Mouse (Mus musculus) skeletal muscle tissue, adult 2 months (tissue): ENCODE measurements around the gene Arhgef15.
"Not testable (repeated sequence)": the region's sequence is repeated elsewhere in the genome, so short reads cannot be mapped to it uniquely, and the experiment has no call there.

Experiments
- DNase-seq: peaks from one replicate; pipeline ENCODE4 v3.0.0-alpha.2; 2012; ENCODE audit warnings: low read depth, low spot score

Arhgef15 gene

DNA sequence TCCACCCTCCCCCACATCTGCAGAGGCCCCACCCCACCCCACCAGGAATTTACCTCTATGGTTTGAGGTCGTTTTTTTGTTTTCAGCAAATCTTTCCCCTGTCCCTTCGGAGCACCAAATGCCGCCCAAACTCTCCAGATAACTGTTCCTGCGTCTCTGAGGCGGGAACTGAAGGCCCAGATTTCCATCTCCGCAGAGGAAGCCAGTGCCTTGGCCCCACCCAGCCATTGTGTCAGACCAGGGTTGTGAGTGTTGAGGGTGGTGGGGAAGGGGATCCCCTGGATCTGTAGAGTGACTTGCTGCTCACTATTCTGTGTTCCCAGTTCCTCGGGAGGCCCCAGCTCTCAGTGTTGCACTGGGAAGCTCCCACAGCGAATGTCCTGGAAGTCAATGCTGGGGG is at the start of gene Arhgef15:
Gene Arhgef15, minus strand, starts transcription at position 173 of the 400 bp plus-strand sequence.
- no peak for DNase-seq

- not testable (repeated sequence) for DNase-seq
These were observed 49.3 kb upstream of the Arhgef15 start for GRCm38 (mm10) chr11:69006575-69006974.

- DNase-seq: no peak
These were observed 47.9 kb upstream of the Arhgef15 start for GRCm38 (mm10) chr11:69005193-69005592.

DNA sequence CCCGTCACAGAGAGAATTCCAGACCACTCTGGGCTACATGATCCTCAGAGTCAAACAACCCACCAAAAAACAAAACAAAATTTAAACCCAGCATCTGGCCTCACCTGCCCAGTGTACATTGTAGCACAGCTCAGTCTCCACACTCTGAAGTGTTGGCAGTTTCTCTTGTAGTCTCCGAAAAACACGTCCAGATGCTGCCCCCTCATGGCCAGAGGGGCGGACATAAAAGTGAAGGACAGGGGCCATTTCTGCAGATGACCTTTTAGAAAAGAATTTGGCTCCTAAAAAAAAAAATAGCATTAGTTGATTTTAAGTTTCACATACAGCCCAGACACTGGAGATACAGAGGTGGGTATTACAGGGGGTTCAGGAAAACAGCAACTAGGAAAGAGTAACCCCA is 46.3 kb upstream of the Arhgef15 start:
- no peak for DNase-seq

- DNase-seq: not testable (repeated sequence)
These were observed 45.5 kb upstream of the Arhgef15 start for GRCm38 (mm10) chr11:69002782-69003181.

DNA sequence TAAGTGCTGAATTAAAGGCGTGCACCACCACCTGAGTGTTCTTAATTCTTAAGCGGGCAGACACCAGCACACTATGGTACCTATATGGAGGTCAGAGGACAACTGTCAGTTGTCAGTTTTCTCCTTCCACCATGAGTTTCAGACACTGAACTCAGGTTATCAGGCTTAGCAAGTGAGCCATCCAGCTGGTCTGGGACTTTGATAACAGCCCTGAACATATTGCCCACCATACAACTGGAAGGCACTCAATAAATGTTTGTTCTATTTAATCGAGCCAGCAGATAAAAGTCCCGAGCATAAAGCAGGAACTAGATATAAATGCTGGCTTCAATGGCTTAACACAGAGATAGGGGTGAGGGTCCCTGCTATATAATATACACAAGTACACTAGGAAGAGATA is 39.8 kb upstream of the Arhgef15 start:
- DNase-seq: no peak

DNA sequence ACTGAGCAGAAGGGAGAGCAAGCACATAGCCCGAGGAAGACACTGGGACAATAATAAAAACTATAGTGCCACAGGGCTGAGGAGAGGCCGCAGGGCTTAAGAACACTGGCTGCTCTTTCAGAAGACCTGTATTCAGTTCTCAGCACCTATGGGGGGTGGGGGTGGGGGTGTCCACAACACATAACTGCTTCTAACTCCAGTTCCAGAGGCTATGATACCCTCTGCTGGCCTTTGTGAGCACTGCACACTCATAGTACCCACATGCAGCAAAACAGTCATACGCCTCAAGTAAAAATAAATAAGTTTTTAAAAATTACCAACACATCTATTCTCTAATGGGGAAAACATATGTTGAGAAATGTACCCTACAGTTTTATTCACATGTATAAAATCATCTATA is 37.1 kb upstream of the Arhgef15 start:
- no peak for DNase-seq

DNA sequence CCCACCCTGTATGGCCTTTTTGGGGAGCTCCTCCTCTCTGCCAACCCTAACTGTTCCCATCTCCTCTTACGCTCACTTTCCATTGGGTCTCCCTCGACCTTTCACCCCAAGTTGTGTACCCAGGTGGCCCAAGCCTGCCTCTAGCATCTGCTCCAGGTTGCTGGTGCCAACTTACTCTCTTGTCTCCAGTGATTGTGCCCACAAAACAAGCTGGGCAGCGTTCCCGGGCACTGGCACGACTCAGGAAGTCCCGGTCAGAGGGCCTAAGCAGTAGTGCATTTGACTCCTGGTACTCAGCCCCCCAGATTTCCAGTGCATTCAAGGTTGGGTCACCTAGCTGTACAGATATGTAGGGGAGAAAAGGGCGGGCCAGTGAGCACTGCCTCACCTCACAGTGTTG is 35.8 kb upstream of the Arhgef15 start:
- DNase-seq: no peak

GRCm38 (mm10) chr11:68988341-68988740 is 31.1 kb upstream of the Arhgef15 start:
- DNase-seq: peak; percentile 68

- DNase-seq: no peak
These were observed 30.1 kb upstream of the Arhgef15 start for GRCm38 (mm10) chr11:68987365-68987882.

DNA sequence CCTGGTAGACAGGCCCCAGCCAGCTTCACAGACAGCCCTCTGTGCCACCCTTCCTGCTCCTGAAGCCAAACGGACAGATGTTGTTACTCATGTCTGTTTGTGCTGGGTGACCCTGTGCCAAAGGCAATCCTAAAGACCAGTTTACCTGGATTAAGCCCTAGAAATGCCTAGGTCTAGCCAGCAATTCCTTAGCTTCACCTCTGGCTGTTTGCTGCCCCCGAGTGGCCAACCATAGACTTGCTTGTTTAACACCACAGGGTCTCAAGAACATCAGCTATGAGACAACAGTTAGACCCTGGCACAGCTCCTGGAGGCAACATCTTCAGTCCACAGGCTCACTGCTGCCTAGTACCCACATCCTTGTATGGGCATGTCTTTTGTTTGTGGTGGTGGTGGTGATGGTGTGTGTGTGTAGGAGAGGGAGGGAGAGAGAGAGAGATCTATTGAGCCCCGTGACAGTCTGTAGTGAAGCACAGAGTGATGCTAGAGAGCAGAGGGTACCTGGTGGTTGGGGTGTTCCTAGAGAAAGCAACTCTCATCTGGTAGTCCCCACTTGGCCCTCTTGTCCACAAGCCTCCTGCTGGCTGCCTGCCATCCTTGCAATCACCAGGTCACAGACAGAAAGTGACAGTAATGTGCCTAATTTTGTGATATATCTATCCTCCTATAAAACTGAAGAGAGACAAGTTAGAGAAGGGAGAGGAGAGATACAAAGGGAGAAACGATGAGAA is 25.5 kb upstream of the Arhgef15 start:
- DNase-seq: peak; percentile 41

GRCm38 (mm10) chr11:68980919-68981318 is 23.6 kb upstream of the Arhgef15 start:
- DNase-seq: no peak

DNA sequence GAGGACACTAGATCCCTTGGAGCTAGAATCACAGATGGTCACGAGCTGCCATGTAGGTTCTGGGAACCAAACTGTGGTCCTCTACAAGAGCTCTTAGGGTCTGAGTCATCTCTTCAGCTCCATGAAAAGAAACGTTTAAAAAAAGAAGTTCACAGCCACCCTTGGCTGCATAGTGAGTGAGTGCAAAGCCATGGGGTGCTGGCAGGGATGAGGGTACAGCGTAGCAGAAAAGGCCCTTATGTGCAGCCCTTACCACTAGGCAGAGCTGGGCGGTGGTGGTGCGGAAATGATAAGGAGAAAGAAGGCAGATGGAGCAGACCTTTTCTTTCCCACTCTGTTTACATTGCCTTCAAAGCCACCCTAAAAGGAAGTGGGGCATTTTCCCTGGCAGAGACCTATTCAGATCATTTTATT is 22.0 kb upstream of the Arhgef15 start:
- no peak for DNase-seq

DNA sequence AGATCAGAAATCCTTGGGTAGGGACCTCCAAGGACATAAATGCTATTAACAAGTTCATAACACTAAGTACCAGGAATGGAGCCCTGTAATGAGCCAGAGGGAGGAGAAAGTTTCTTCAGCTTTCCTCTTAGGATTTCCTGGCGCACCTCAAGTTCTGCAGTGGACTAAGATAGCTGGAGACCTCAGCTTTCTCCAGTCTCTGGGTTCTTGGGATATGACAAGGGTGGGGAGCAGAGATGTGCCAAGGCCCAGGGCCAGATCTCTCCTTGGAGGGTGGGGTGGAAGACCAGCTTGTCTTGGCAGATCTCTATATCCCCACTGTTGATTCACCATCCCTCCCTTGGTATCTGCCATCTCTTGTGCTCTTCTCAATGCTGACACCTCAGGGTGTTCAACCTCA is 18.3 kb upstream of the Arhgef15 start:
- DNase-seq: no peak

DNA sequence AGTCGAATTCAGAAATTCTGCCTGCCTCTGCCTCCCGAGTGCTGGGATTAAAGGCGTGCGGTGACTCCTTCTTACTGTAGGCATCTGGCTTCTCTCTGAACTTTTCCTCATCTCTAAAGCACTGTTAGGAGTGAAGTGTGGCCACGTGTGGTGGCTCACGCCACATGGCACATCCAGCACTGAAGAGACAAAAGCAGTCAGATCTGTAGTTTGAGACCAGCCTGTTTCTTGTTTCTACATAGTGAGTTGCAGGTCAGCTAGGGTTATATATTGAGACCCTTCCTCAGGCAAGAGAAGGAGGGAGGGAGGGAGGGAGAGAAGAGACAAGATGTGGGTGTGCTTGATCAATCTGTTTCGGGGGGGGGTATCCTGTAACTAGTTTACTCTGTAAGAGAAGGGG is 17.8 kb upstream of the Arhgef15 start, which contains the start of gene Rangrf:
Gene Rangrf, minus strand, starts transcription at position 101 of the 400 bp plus-strand sequence.
- no peak for DNase-seq

DNA sequence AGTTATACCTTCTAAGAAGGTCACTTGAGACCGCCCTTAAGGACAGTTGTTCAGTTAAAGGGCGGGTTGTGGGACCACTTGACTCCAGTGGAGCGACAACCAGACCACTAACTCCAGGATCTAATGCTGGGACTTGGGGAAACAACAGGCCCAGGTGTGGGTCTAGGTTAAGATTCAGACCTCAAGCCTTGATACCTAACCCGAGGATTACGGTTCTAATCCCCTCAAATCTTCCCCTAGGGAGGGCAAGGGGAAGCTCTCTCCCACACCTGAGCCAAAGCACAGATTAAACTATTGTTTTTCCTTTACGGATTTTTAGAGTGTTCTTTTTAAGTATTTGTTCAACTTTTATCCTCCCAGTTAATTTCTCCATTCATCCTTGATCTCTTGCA is 16.8 kb upstream of the Arhgef15 start:
- DNase-seq: no peak

DNA sequence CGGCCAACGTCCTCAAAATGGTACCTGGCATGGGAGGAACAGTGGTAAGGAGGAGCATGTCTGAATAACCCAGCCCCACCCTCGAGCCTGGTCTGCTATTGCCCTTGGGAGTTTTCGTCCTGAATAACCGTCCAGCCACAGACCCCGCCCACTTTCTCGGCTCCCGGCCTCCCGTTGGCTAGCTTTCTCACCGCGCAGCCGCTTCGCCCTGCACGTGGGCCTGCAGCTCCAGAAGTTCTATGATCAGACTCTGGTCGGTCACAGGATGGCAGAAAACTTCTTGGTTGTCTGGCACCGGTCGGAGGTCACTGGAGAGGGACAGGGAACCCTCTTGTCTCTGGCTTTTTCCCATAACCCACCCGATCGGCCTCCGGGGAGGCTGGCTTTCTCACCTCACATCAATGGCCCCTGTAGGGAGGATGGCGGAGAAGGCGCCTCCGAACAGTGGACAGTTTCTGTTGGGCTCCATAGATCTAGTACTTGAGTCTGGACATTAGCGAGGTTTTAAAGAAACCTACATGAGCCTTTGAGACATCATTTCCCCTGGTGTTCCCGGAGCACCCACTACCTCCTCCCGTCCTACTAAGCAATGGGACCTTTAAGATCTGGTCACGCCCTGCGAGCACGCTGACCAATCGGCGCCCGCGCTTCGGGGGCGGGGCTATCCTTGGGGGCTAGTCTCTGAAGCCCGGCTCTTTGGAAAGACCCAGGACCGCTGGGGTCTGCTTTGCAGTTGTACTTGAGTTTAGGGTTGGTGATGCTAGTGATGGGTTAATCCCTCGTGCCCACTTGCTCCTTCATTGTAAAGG is 16.2 kb upstream of the Arhgef15 start:
- peak; percentile 73 for DNase-seq

DNA sequence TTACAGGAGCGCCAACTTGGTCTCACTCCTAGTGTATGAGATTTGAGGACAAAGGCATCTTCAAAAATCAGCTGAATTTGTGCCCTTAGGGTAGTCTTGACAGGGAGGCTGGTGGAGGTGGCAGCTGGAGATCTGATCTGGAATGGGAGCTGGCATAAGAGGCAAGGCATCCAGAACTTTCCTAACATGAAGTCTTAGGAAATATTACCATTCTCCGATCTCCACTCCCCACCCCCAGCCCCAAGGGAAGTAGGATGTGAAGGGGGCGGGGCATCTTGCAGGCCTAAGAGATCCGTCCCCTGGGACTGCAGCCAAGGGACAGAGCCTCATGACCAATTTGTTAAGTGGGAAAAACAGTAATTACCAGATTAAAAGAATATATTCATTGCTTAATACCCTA is 13.0 kb upstream of the Arhgef15 start:
- DNase-seq: peak; percentile 35

- no peak for DNase-seq
These were observed 11.5 kb upstream of the Arhgef15 start for GRCm38 (mm10) chr11:68968752-68969151.

GRCm38 (mm10) chr11:68967337-68968282 is 10.3 kb upstream of the Arhgef15 start, which contains the start of gene Slc25a35:
TSS of gene Slc25a35 (plus strand) at chr11:68968131.
- peak; percentile 90 for DNase-seq

DNA sequence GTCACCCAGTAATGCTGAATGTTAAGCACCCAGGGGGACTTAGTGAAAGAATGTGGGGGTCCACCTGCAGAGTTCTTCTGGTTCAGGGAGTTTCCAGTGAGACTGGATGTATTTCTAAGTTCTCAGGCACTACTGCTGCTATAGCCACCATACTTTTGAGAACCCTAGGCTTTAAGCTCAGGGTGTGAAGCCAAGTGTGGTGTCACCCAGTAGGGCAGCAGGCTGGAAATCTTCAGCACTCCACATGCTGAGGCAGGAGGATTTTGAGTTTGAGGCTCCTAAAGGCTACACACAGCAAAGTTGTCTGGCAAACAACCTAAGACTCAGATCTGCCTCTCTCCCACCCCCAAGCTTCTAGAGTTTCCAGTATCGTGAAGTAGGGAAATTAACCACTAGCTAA is 9.3 kb upstream of the Arhgef15 start:
- no peak for DNase-seq
